Mouse (Mus musculus): ENCODE results near the gene Calcoco2. TPM values are rescaled to one million over a fixed set of nuclear protein-coding genes. Genes with fewer than 3 reads are reported as not detected.

Gene Calcoco2
- polyA plus RNA-seq, 1 experiment from 2014 or later = not detected

GRCm38 (mm10) chr11:96064521-96065214, 47.1 kb downstream of the Calcoco2 start:
- H3K4me3 ChIP-seq (replicated peaks) = peak overlapping the region; percentile 94
- H3K27ac ChIP-seq = peak overlapping the region; percentile 84
- ATAC-seq (ENCODE audit: low read depth) (peak; percentile 76), DNase-seq (peak; percentile 45)
- peaks cover 32% of the 10 kb centered on the region for H3K4me1 ChIP-seq (replicated peaks)
- no peaks in the 10 kb centered on the region for H3K27me3 ChIP-seq
- under 1% methylated on average over 53 of the region's 64 CpGs for WGBS (ENCODE audit: insufficient replicate concordance)
- peak overlapping the region; percentile 95 for H3K9ac ChIP-seq
- H3K4me2 ChIP-seq = peak overlapping the region; percentile 87
- peaks cover 33% of the 10 kb centered on the region for H3K36me3 ChIP-seq
- no peaks in the 10 kb centered on the region for H3K9me3 ChIP-seq (replicated peaks)

- WGBS (ENCODE audit: insufficient replicate concordance) = 72% methylated on average over 4 of the region's 4 CpGs
- Histone ChIP-seq H3K27ac (no peak overlapping the region), H3K9me3 (replicated peaks) (no peaks in the 10 kb centered on the region), H3K9ac (no peak overlapping the region), H3K4me1 (replicated peaks) (peaks cover 11% of the 10 kb centered on the region), H3K27me3 (no peaks in the 10 kb centered on the region), H3K36me3 (peaks cover 85% of the 10 kb centered on the region), H3K4me3 (replicated peaks) (no peak overlapping the region), H3K4me2 (no peak overlapping the region)
- DNase-seq (no peak), ATAC-seq (ENCODE audit: low read depth) (no peak)
Observed at GRCm38 (mm10) chr11:96058309-96058708, 53.5 kb downstream of the Calcoco2 start.

- DNase-seq (no peak), ATAC-seq (ENCODE audit: low read depth) (no peak)
- Histone ChIP-seq H3K4me3 (replicated peaks) (no peak overlapping the region), H3K27me3 (no peaks in the 10 kb centered on the region), H3K4me2 (no peak overlapping the region), H3K9ac (no peak overlapping the region), H3K4me1 (replicated peaks) (peaks cover 15% of the 10 kb centered on the region; the same call in 1 of the 2 replicates), H3K9me3 (replicated peaks) (no peaks in the 10 kb centered on the region), H3K27ac (peak overlapping the region; percentile 47; the same call in 1 of the 2 replicates), H3K36me3 (peaks cover 96% of the 10 kb centered on the region)
- 85% methylated on average over 3 of the region's 3 CpGs for WGBS (ENCODE audit: insufficient replicate concordance)
Observed at GRCm38 (mm10) chr11:96050854-96051253, 60.9 kb downstream of the Calcoco2 start.

- DNase-seq = no peak
- Histone ChIP-seq H3K27me3 (no peaks in the 10 kb centered on the region), H3K9ac (no peak overlapping the region), H3K4me2 (no peak overlapping the region), H3K27ac (no peak overlapping the region), H3K4me1 (replicated peaks) (peaks cover 15% of the 10 kb centered on the region; the same call in 1 of the 2 replicates), H3K4me3 (replicated peaks) (no peak overlapping the region), H3K9me3 (replicated peaks) (no peaks in the 10 kb centered on the region), H3K36me3 (peaks cover 96% of the 10 kb centered on the region)
- 89% methylated on average over 4 of the region's 4 CpGs for WGBS (ENCODE audit: insufficient replicate concordance)
- ATAC-seq (ENCODE audit: low read depth) = no peak
Observed at GRCm38 (mm10) chr11:96049939-96050338, 61.8 kb downstream of the Calcoco2 start.

Other genes with a start within 250 kb of the Calcoco2 start
- 0.13 and 0.27 TPM in 2 replicates for gene B4galnt2, start 197.1 kb downstream of the Calcoco2 start, polyA plus RNA-seq (2015; fragmentation: Nextera tagmentation; extraction: Ambion mirVana)
- gene Igf2bp1, start 106.0 kb downstream of the Calcoco2 start, polyA plus RNA-seq (2015; fragmentation: Nextera tagmentation; extraction: Ambion mirVana) = 20.8 and 23.9 TPM in 2 replicates
- gene Gip, start 87.4 kb downstream of the Calcoco2 start, polyA plus RNA-seq (2015; fragmentation: Nextera tagmentation; extraction: Ambion mirVana) = not detected in 2 replicates
- gene Snf8, start 77.1 kb downstream of the Calcoco2 start, polyA plus RNA-seq (2015; fragmentation: Nextera tagmentation; extraction: Ambion mirVana) = 87.0 and 88.9 TPM in 2 replicates
- gene Ube2z, start 46.6 kb downstream of the Calcoco2 start, polyA plus RNA-seq (2015; fragmentation: Nextera tagmentation; extraction: Ambion mirVana) = 13.7 and 15.2 TPM in 2 replicates
- 578 and 628 TPM in 2 replicates for gene Atp5g1, start 36.3 kb downstream of the Calcoco2 start, polyA plus RNA-seq (2015; fragmentation: Nextera tagmentation; extraction: Ambion mirVana)
- not detected in 2 replicates for gene Ttll6, start 21.8 kb upstream of the Calcoco2 start, polyA plus RNA-seq (2015; fragmentation: Nextera tagmentation; extraction: Ambion mirVana)
- not detected in 2 replicates for gene Hoxb13, start 82.4 kb upstream of the Calcoco2 start, polyA plus RNA-seq (2015; fragmentation: Nextera tagmentation; extraction: Ambion mirVana)
- gene Hoxb9, start 159.5 kb upstream of the Calcoco2 start, polyA plus RNA-seq (2015; fragmentation: Nextera tagmentation; extraction: Ambion mirVana) = 0.06 TPM in 1 of 2 replicates, not detected in the other
- 0.06 TPM in 1 of 2 replicates, not detected in the other for gene Hoxb8, start 169.9 kb upstream of the Calcoco2 start, polyA plus RNA-seq (2015; fragmentation: Nextera tagmentation; extraction: Ambion mirVana)
- 0.16 and 0.32 TPM in 2 replicates for gene Hoxb7, start 174.7 kb upstream of the Calcoco2 start, polyA plus RNA-seq (2015; fragmentation: Nextera tagmentation; extraction: Ambion mirVana)
- 0.07 and 0.14 TPM in 2 replicates for gene Hoxb6, start 180.5 kb upstream of the Calcoco2 start, polyA plus RNA-seq (2015; fragmentation: Nextera tagmentation; extraction: Ambion mirVana)
- gene Hoxb5, start 191.4 kb upstream of the Calcoco2 start, polyA plus RNA-seq (2015; fragmentation: Nextera tagmentation; extraction: Ambion mirVana) = 0.44 and 0.58 TPM in 2 replicates
- gene Hoxb4, start 206.3 kb upstream of the Calcoco2 start, polyA plus RNA-seq (2015; fragmentation: Nextera tagmentation; extraction: Ambion mirVana) = 0.16 and 0.20 TPM in 2 replicates
- gene Hoxb3, start 211.4 kb upstream of the Calcoco2 start, polyA plus RNA-seq (2015; fragmentation: Nextera tagmentation; extraction: Ambion mirVana) = 0.08 and 0.13 TPM in 2 replicates
- 1.2 and 1.7 TPM in 2 replicates for gene Hoxb2, start 238.6 kb upstream of the Calcoco2 start, polyA plus RNA-seq (2015; fragmentation: Nextera tagmentation; extraction: Ambion mirVana)